Mouse (Mus musculus) gastrocnemius, adult 8-10 months (tissue): Measurements from ENCODE around the gene Pfdn6. TPM values are rescaled to one million over a fixed set of nuclear protein-coding genes. Genes with fewer than 3 reads are reported as not detected.
"Not testable (repeated sequence)": the region's sequence is repeated elsewhere in the genome, so short reads cannot be mapped to it uniquely, and the experiment has no call there.

Experiments
- DNase-seq, 2 experiments: peaks; one replicate each; pipeline ENCODE4 v3.0.0; 2022; ENCODE audit warnings: low spot score in 2 of 2
- total RNA-seq, 4 experiments: library from RNA; stranded (reverse); gene quantifications; 2 replicates each; pipeline ENCODE4 v1.2.4; 2022

Pfdn6 gene
- total RNA-seq, 4 experiments from 2014 or later = 56.4 to 69.1 (median 64.0) TPM

- DNase-seq = no peak
These were observed 23.1 kb downstream of the Pfdn6 start for GRCm38 (mm10) chr17:33916847-33917655.

GRCm38 (mm10) chr17:33916294-33916693 is 23.8 kb downstream of the Pfdn6 start:
- no peak for DNase-seq

- DNase-seq = peak; percentile 92 to 95
These were observed 24.4 kb downstream of the Pfdn6 start, which contains the start of the genes Tapbp and Zbtb22 for GRCm38 (mm10) chr17:33915671-33916250. Gene Tapbp (plus strand): TSS chr17:33915899. Gene Zbtb22 (plus strand): TSS chr17:33915904.

GRCm38 (mm10) chr17:33914969-33915391 is 25.2 kb downstream of the Pfdn6 start:
- DNase-seq = no peak

- DNase-seq = no peak
These were observed 26.2 kb downstream of the Pfdn6 start for GRCm38 (mm10) chr17:33913905-33914304.

GRCm38 (mm10) chr17:33913264-33913663 is 26.9 kb downstream of the Pfdn6 start:
- DNase-seq = no peak

- no peak for DNase-seq
These were observed 28.2 kb downstream of the Pfdn6 start for GRCm38 (mm10) chr17:33911813-33912414.

- no peak for DNase-seq
These were observed 28.9 kb downstream of the Pfdn6 start for GRCm38 (mm10) chr17:33911052-33911812.

- DNase-seq = no peak
These were observed 29.6 kb downstream of the Pfdn6 start for GRCm38 (mm10) chr17:33910346-33911051.

GRCm38 (mm10) chr17:33909869-33910250 is 30.3 kb downstream of the Pfdn6 start:
- no peak for DNase-seq

GRCm38 (mm10) chr17:33909077-33909868 is 30.9 kb downstream of the Pfdn6 start, which contains the start of gene Daxx:
Gene Daxx (plus strand): TSS chr17:33909414.
- DNase-seq = peak; percentile 97 to 98

- DNase-seq = no peak
These were observed 31.6 kb downstream of the Pfdn6 start for GRCm38 (mm10) chr17:33908331-33909076.

GRCm38 (mm10) chr17:33904835-33905234 is 35.3 kb downstream of the Pfdn6 start, which contains the start of gene Platr17:
Gene Platr17 (plus strand): TSS chr17:33905135.
- not testable (repeated sequence) for DNase-seq

- DNase-seq = not testable (repeated sequence)
These were observed 36.1 kb downstream of the Pfdn6 start for GRCm38 (mm10) chr17:33903911-33904651.

GRCm38 (mm10) chr17:33902491-33902890 is 37.7 kb downstream of the Pfdn6 start:
- DNase-seq = no peak

GRCm38 (mm10) chr17:33902079-33902478 is 38.1 kb downstream of the Pfdn6 start:
- no peak for DNase-seq

GRCm38 (mm10) chr17:33901653-33902052 is 38.5 kb downstream of the Pfdn6 start:
- no peak for DNase-seq

- no peak for DNase-seq
These were observed 39.2 kb downstream of the Pfdn6 start for GRCm38 (mm10) chr17:33900989-33901314.
